Mouse (Mus musculus): ENCODE data around the gene Nmbr. TPM values are rescaled to one million over a fixed set of nuclear protein-coding genes. Genes with fewer than 3 reads are reported as not detected.

Gene Nmbr
- total RNA-seq, 2 experiments from 2014 or later, result 0.39 TPM; not detected in 1

Other genes with a start within 250 kb of the Nmbr start
- gene Adgrg6, start 159.9 kb upstream of the Nmbr start, total RNA-seq (2021), result 1 to 10 TPM; 3.8 to 6.0 TPM
- gene Vta1, start within 50 bp of the Nmbr start, total RNA-seq (2021), result 10 to 100 TPM; 57.8 to 67.7 TPM
- not detected for gene Gje1, start 12.6 kb downstream of the Nmbr start, total RNA-seq (2021)

Measured in adrenal gland, postnatal 4 days (tissue).